Mouse (Mus musculus): ENCODE measurements around the gene Cyb5r4. TPM values are rescaled to one million over a fixed set of nuclear protein-coding genes. Genes with fewer than 3 reads are reported as not detected.
"Not testable (repeated sequence)": the region's sequence is repeated elsewhere in the genome, so short reads cannot be mapped to it uniquely, and the experiment has no call there.

Gene Cyb5r4
- polyA plus RNA-seq (2016; fragmentation: Nextera tagmentation; extraction: Ambion mirVana): 54.6 and 59.1 TPM in 2 replicates

- H3K27me3 ChIP-seq (ENCODE audit: insufficient read depth, poor library complexity, severe bottlenecking): peaks cover 11% of the 10 kb centered on the region
- peak within 1 kb of the TSS; percentile 81 for H3K4me3 ChIP-seq
- WGBS: under 1% methylated on average over 52 of the region's 52 CpGs
- H3K9me3 ChIP-seq: no peaks in the 10 kb centered on the region
- no peaks in the 10 kb centered on the region for H3K36me3 ChIP-seq
- peak; percentile 98 for DNase-seq (ENCODE audit: low spot score)
- peaks cover 15% of the 10 kb centered on the region for H3K4me1 ChIP-seq
- peak within 1 kb of the TSS; percentile 91 for H3K27ac ChIP-seq
Measured at GRCm38 (mm10) chr9:87021778-87022523, at the start of gene Cyb5r4. Cyb5r4 (plus strand) TSS chr9:87022014.

GRCm38 (mm10) chr9:86972471-86972870 is 49.3 kb upstream of the Cyb5r4 start:
- H3K4me3 ChIP-seq; DNase-seq (ENCODE audit: low spot score); H3K27ac ChIP-seq; H3K9me3 ChIP-seq; H3K27me3 ChIP-seq (ENCODE audit: insufficient read depth, poor library complexity, severe bottlenecking); H3K36me3 ChIP-seq; H3K4me1 ChIP-seq: not testable (repeated sequence)

- WGBS: 62% methylated on average over 4 of the region's 4 CpGs
- Histone ChIP-seq H3K36me3 (no peaks in the 10 kb centered on the region), H3K27me3 (ENCODE audit: insufficient read depth, poor library complexity, severe bottlenecking) (no peaks in the 10 kb centered on the region), H3K27ac (no peak overlapping the region), H3K9me3 (no peaks in the 10 kb centered on the region), H3K4me3 (no peak overlapping the region), H3K4me1 (no peaks in the 10 kb centered on the region; the same call in 1 of the 2 replicates)
- no peak for DNase-seq (ENCODE audit: low spot score)
Measured at GRCm38 (mm10) chr9:86973562-86973961, 48.3 kb upstream of the Cyb5r4 start.

- Histone ChIP-seq H3K27ac (no peak overlapping the region), H3K27me3 (ENCODE audit: insufficient read depth, poor library complexity, severe bottlenecking) (no peaks in the 10 kb centered on the region), H3K4me1 (no peaks in the 10 kb centered on the region; the same call in 1 of the 2 replicates), H3K9me3 (no peaks in the 10 kb centered on the region), H3K4me3 (no peak overlapping the region), H3K36me3 (no peaks in the 10 kb centered on the region)
- DNase-seq (ENCODE audit: low spot score): no peak
- WGBS: 79% methylated on average over 4 of the region's 4 CpGs
Measured at GRCm38 (mm10) chr9:86976896-86977295, 44.9 kb upstream of the Cyb5r4 start.

- Histone ChIP-seq H3K4me3 (no peak overlapping the region), H3K9me3 (no peaks in the 10 kb centered on the region), H3K27me3 (ENCODE audit: insufficient read depth, poor library complexity, severe bottlenecking) (no peaks in the 10 kb centered on the region), H3K36me3 (no peaks in the 10 kb centered on the region), H3K4me1 (no peaks in the 10 kb centered on the region), H3K27ac (no peak overlapping the region)
- WGBS: 55% methylated on average over 7 of the region's 7 CpGs
- no peak for DNase-seq (ENCODE audit: low spot score)
Measured at GRCm38 (mm10) chr9:86978257-86978907, 43.4 kb upstream of the Cyb5r4 start.

- H3K27me3 ChIP-seq (ENCODE audit: insufficient read depth, poor library complexity, severe bottlenecking): no peaks in the 10 kb centered on the region
- no peak overlapping the region for H3K4me3 ChIP-seq
- H3K4me1 ChIP-seq: no peaks in the 10 kb centered on the region
- no peaks in the 10 kb centered on the region for H3K36me3 ChIP-seq
- no peak overlapping the region for H3K27ac ChIP-seq
- no peaks in the 10 kb centered on the region for H3K9me3 ChIP-seq
- DNase-seq (ENCODE audit: low spot score): no peak
Measured at GRCm38 (mm10) chr9:86980048-86980447, 41.8 kb upstream of the Cyb5r4 start.

- Histone ChIP-seq H3K4me3 (no peak overlapping the region), H3K4me1 (no peaks in the 10 kb centered on the region), H3K36me3 (no peaks in the 10 kb centered on the region), H3K9me3 (no peaks in the 10 kb centered on the region), H3K27ac (no peak overlapping the region), H3K27me3 (ENCODE audit: insufficient read depth, poor library complexity, severe bottlenecking) (no peaks in the 10 kb centered on the region)
- no peak for DNase-seq (ENCODE audit: low spot score)
- 42% methylated on average over 2 of the region's 2 CpGs for WGBS
Measured at GRCm38 (mm10) chr9:86980942-86981341, 40.9 kb upstream of the Cyb5r4 start.

GRCm38 (mm10) chr9:86981551-86981950 is 40.3 kb upstream of the Cyb5r4 start:
- no peaks in the 10 kb centered on the region for H3K36me3 ChIP-seq
- no peak for DNase-seq (ENCODE audit: low spot score)
- no peak overlapping the region for H3K27ac ChIP-seq
- H3K9me3 ChIP-seq: no peaks in the 10 kb centered on the region
- H3K27me3 ChIP-seq (ENCODE audit: insufficient read depth, poor library complexity, severe bottlenecking): no peaks in the 10 kb centered on the region
- H3K4me3 ChIP-seq: no peak overlapping the region
- H3K4me1 ChIP-seq: no peaks in the 10 kb centered on the region
- WGBS: 18% methylated on average over 10 of the region's 10 CpGs

- no peak overlapping the region for H3K27ac ChIP-seq
- no peak overlapping the region for H3K4me3 ChIP-seq
- H3K36me3 ChIP-seq: no peaks in the 10 kb centered on the region
- no peak for DNase-seq (ENCODE audit: low spot score)
- no peaks in the 10 kb centered on the region for H3K9me3 ChIP-seq
- no peaks in the 10 kb centered on the region for H3K27me3 ChIP-seq (ENCODE audit: insufficient read depth, poor library complexity, severe bottlenecking)
- no peaks in the 10 kb centered on the region for H3K4me1 ChIP-seq
- WGBS: 64% methylated on average over 3 of the region's 3 CpGs
Measured at GRCm38 (mm10) chr9:86984583-86984982, 37.2 kb upstream of the Cyb5r4 start.

- H3K27ac ChIP-seq: no peak overlapping the region
- H3K27me3 ChIP-seq (ENCODE audit: insufficient read depth, poor library complexity, severe bottlenecking): no peaks in the 10 kb centered on the region
- 73% methylated on average over 6 of the region's 6 CpGs for WGBS
- H3K4me3 ChIP-seq: no peak overlapping the region
- H3K9me3 ChIP-seq: no peaks in the 10 kb centered on the region
- no peak for DNase-seq (ENCODE audit: low spot score)
- no peaks in the 10 kb centered on the region for H3K36me3 ChIP-seq
- H3K4me1 ChIP-seq: no peaks in the 10 kb centered on the region
Measured at GRCm38 (mm10) chr9:86985105-86985504, 36.7 kb upstream of the Cyb5r4 start.

GRCm38 (mm10) chr9:86986703-86987296 is 35.0 kb upstream of the Cyb5r4 start:
- H3K27me3 ChIP-seq (ENCODE audit: insufficient read depth, poor library complexity, severe bottlenecking): no peaks in the 10 kb centered on the region
- no peaks in the 10 kb centered on the region for H3K9me3 ChIP-seq
- H3K4me1 ChIP-seq: peaks cover 6% of the 10 kb centered on the region; the same call in 1 of the 2 replicates
- H3K4me3 ChIP-seq: no peak overlapping the region
- DNase-seq (ENCODE audit: low spot score): no peak
- WGBS: 54% methylated on average over 7 of the region's 7 CpGs
- H3K27ac ChIP-seq: no peak overlapping the region
- no peaks in the 10 kb centered on the region for H3K36me3 ChIP-seq

- Histone ChIP-seq H3K27ac (no peak overlapping the region), H3K9me3 (no peaks in the 10 kb centered on the region), H3K4me1 (peaks cover 10% of the 10 kb centered on the region; the same call in 1 of the 2 replicates), H3K4me3 (no peak overlapping the region), H3K36me3 (no peaks in the 10 kb centered on the region), H3K27me3 (ENCODE audit: insufficient read depth, poor library complexity, severe bottlenecking) (no peaks in the 10 kb centered on the region)
- no peak for DNase-seq (ENCODE audit: low spot score)
Measured at GRCm38 (mm10) chr9:86989822-86990221, 32.0 kb upstream of the Cyb5r4 start.

GRCm38 (mm10) chr9:86991758-86992157 is 30.1 kb upstream of the Cyb5r4 start:
- Histone ChIP-seq H3K27ac (no peak overlapping the region), H3K27me3 (ENCODE audit: insufficient read depth, poor library complexity, severe bottlenecking) (no peaks in the 10 kb centered on the region), H3K4me3 (no peak overlapping the region), H3K9me3 (no peaks in the 10 kb centered on the region), H3K36me3 (no peaks in the 10 kb centered on the region), H3K4me1 (peaks cover 10% of the 10 kb centered on the region; the same call in 1 of the 2 replicates)
- 46% methylated on average over 8 of the region's 8 CpGs for WGBS
- no peak for DNase-seq (ENCODE audit: low spot score)
